Comparison of ENCODE assay signal across 9 mouse cellular contexts in the genomic region with DNA sequence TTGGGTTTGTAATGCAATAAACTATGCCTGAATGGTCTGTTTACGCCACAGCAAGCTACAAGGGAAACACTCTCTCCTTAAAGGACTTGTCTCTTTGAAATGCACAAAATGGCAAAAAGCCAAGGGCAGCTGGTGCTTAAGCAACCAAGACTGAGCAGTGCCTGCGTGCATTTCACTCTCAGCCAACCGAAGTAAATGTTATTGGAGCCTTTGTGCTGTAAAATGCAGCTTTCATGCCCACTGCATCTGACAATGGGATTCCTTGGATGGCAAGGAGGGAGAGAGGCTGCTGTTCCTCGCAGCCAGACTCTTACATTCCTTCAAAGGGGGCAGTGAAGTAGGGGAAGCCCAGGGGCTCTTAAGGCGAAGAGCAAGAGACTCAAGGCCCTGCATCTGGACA.
DNase-seq lines count a peak whose midpoint lies in the region; ATAC-seq lines count a peak whose summit lies in the region.
"Had no signal": no experiment of that assay in that cellular context is flagged by ENCODE, and none has a peak within 500 bp of the region (broad histone marks: within the 10 kb centered on the region; RNA-seq: fewer than 3 reads in every experiment).

No protein-coding gene starts in this region.

- ATAC-seq in heart, embryonic 15.5 days (replicated peaks; ENCODE audit: insufficient number of reproducible peaks, insufficient read depth, low FRiP score, low read depth), result no peak
- no peak for ATAC-seq in heart, embryonic 12.5 days (ENCODE audit: insufficient number of reproducible peaks, low FRiP score)
- peak; percentile 94 for ATAC-seq in forebrain, embryonic 13.5 days

- no peaks in the 10 kb centered on the region for H3K27me3 ChIP-seq in heart, embryonic 15.5 days
- no peaks in the 10 kb centered on the region for H3K27me3 ChIP-seq in heart, embryonic 12.5 days (replicated peaks)
- H3K27me3 ChIP-seq in forebrain, embryonic 13.5 days, result peaks cover 16% of the 10 kb centered on the region; the same call in 1 of the 2 replicates

- H3K9me3 ChIP-seq in heart, embryonic 15.5 days (replicated peaks), result no peaks in the 10 kb centered on the region
- H3K9me3 ChIP-seq in heart, embryonic 12.5 days (replicated peaks), result no peaks in the 10 kb centered on the region
- H3K9me3 ChIP-seq in forebrain, embryonic 13.5 days (replicated peaks), result no peaks in the 10 kb centered on the region

- no peak overlapping the region for H3K9ac ChIP-seq in heart, embryonic 15.5 days
- H3K9ac ChIP-seq in heart, embryonic 12.5 days, result no peak overlapping the region
- peak overlapping the region; percentile 43; the same call in 1 of the 2 replicates for H3K9ac ChIP-seq in forebrain, embryonic 13.5 days
- H3K9ac ChIP-seq: liver, embryonic 14.5 days had no signal

- H3K27ac ChIP-seq in heart, embryonic 15.5 days, result 0 out of 2 replicates have a peak overlapping the region, but pooled peaks have one; percentile 37
- no peak overlapping the region for H3K27ac ChIP-seq in heart, embryonic 12.5 days (ENCODE audit: poor library complexity, severe bottlenecking)
- peak overlapping the region; percentile 89 for H3K27ac ChIP-seq in forebrain, embryonic 13.5 days
- H3K27ac ChIP-seq: liver, embryonic 14.5 days had no signal

- no peaks in the 10 kb centered on the region for H3K36me3 ChIP-seq in heart, embryonic 15.5 days
- H3K36me3 ChIP-seq in heart, embryonic 12.5 days, result no peaks in the 10 kb centered on the region
- H3K36me3 ChIP-seq in forebrain, embryonic 13.5 days (ENCODE audit: poor library complexity, severe bottlenecking), result no peaks in the 10 kb centered on the region

- H3K4me2 ChIP-seq in heart, embryonic 15.5 days, result no peak overlapping the region
- H3K4me2 ChIP-seq in heart, embryonic 12.5 days, result no peak overlapping the region
- peak overlapping the region; percentile 37; the same call in 1 of the 2 replicates for H3K4me2 ChIP-seq in forebrain, embryonic 13.5 days

- peaks cover 6% of the 10 kb centered on the region; the same call in 1 of the 2 replicates for H3K4me1 ChIP-seq in heart, embryonic 15.5 days (replicated peaks)
- H3K4me1 ChIP-seq in heart, embryonic 12.5 days (replicated peaks), result peaks cover 8% of the 10 kb centered on the region
- H3K4me1 ChIP-seq in forebrain, embryonic 13.5 days, result peaks cover 37% of the 10 kb centered on the region

- DNase-seq in R1 (ENCODE audit: low read depth, low spot score), result peak; percentile 37
- DNase-seq in layer of hippocampus, postnatal 36 days, result peak; percentile 16 to 42
- no peak for DNase-seq in gastrocnemius, postnatal 25 days
- DNase-seq in thymus, postnatal 25 days, result no peak
- no peak for DNase-seq in B cell, adult 2 months

- no peak overlapping the region for H3K4me3 ChIP-seq in heart, embryonic 15.5 days
- no peak overlapping the region for H3K4me3 ChIP-seq in heart, embryonic 12.5 days
- H3K4me3 ChIP-seq in forebrain, embryonic 13.5 days, result no peak overlapping the region

- 28% methylated on average over 5 of the region's 5 CpGs for WGBS in heart, embryonic 15.5 days
- 36% methylated on average over 5 of the region's 5 CpGs for WGBS in heart, embryonic 12.5 days
- 4% methylated on average over 5 of the region's 5 CpGs for WGBS in forebrain, embryonic 13.5 days

Comparison
In these comparisons a context has a peak if more than half of its experiments do, and no peak if none do; other contexts are left out.
1. DNase-seq: peak in R1 (single experiment) and layer of hippocampus, postnatal 36 days (2 of 2); none in gastrocnemius, postnatal 25 days (single experiment), thymus, postnatal 25 days (single experiment) and B cell, adult 2 months (0 of 2).